Mouse (Mus musculus): ENCODE measurements around the gene Hs3st2.

GRCm38 (mm10) chr7:121522125-121522524, 130.5 kb downstream of the Hs3st2 start:
- TF ChIP-seq CTCF (IDR thresholded peaks at IDR 0.05; ENCODE audit: control insufficient read depth, insufficient read depth, low read length) (no peak), POLR2A (IDR thresholded peaks at IDR 0.05; ENCODE audit: borderline replicate concordance, control insufficient read depth, low read depth, low read length) (no peak)

Measured in bone marrow, adult 2 months (tissue).